Mouse (Mus musculus): Measurements from ENCODE around the gene Vgll4. TPM values are rescaled to one million over a fixed set of nuclear protein-coding genes. Genes with fewer than 3 reads are reported as not detected.
A peak's percentile ranks its signal among the peaks of the same experiment; 100 is the strongest.
"Not testable (repeated sequence)": the region's sequence is repeated elsewhere in the genome, so short reads cannot be mapped to it uniquely, and the experiment has no call there.

Gene Vgll4
- polyA plus RNA-seq, 1 experiment from 2014 or later, result 60.6 TPM

GRCm38 (mm10) chr6:114895191-114895590 lies 74.6 kb downstream of the Vgll4 start:
- ATAC-seq (ENCODE audit: low read depth), result no peak
- no peaks in the 10 kb centered on the region for H3K9me3 ChIP-seq
- no peak overlapping the region for H3K4me3 ChIP-seq

GRCm38 (mm10) chr6:114894548-114895106 lies 75.2 kb downstream of the Vgll4 start:
- Histone ChIP-seq H3K36me3 (no peaks in the 10 kb centered on the region), H3K4me3 (no peak overlapping the region), H3K27me3 (no peaks in the 10 kb centered on the region), H3K4me1 (replicated peaks) (peaks cover 57% of the 10 kb centered on the region), H3K9ac (no peak overlapping the region), H3K4me2 (no peak overlapping the region), H3K9me3 (no peaks in the 10 kb centered on the region), H3K27ac (replicated peaks) (no peak overlapping the region)
- no peak for ATAC-seq (ENCODE audit: low read depth)
- WGBS, result 79% methylated on average over 4 of the region's 4 CpGs

More at GRCm38 (mm10) chr6:114895191-114895590, 74.6 kb downstream of the Vgll4 start:
- no peak overlapping the region for H3K27ac ChIP-seq (replicated peaks)
- no peaks in the 10 kb centered on the region for H3K36me3 ChIP-seq
- WGBS, result 91% methylated on average over 7 of the region's 7 CpGs
- no peak overlapping the region for H3K9ac ChIP-seq
- no peaks in the 10 kb centered on the region for H3K27me3 ChIP-seq
- H3K4me1 ChIP-seq (replicated peaks), result peaks cover 61% of the 10 kb centered on the region
- no peak overlapping the region for H3K4me2 ChIP-seq

- WGBS, result 75% methylated on average over 20 of the region's 20 CpGs
- H3K9ac ChIP-seq, result no peak overlapping the region
- ATAC-seq (ENCODE audit: low read depth), result no peak
- H3K36me3 ChIP-seq, result no peaks in the 10 kb centered on the region
- no peak overlapping the region for H3K4me3 ChIP-seq
- H3K4me2 ChIP-seq, result no peak overlapping the region
- peak overlapping the region; percentile 50; the same call in 1 of the 2 replicates for H3K27ac ChIP-seq (replicated peaks)
- H3K27me3 ChIP-seq, result no peaks in the 10 kb centered on the region
- peaks cover 58% of the 10 kb centered on the region for H3K4me1 ChIP-seq (replicated peaks)
- no peaks in the 10 kb centered on the region for H3K9me3 ChIP-seq
Measured at GRCm38 (mm10) chr6:114893427-114894209, 76.2 kb downstream of the Vgll4 start.

GRCm38 (mm10) chr6:114892363-114892762 lies 77.4 kb downstream of the Vgll4 start:
- H3K9me3 ChIP-seq, result no peaks in the 10 kb centered on the region
- H3K4me2 ChIP-seq, result peak overlapping the region; percentile 34
- no peak overlapping the region for H3K4me3 ChIP-seq
- H3K4me1 ChIP-seq (replicated peaks), result peaks cover 71% of the 10 kb centered on the region
- H3K27me3 ChIP-seq, result no peaks in the 10 kb centered on the region
- ATAC-seq (ENCODE audit: low read depth), result peak; percentile 62
- peak overlapping the region; percentile 50 for H3K27ac ChIP-seq (replicated peaks)
- no peak overlapping the region for H3K9ac ChIP-seq
- WGBS, result 11% methylated on average over 6 of the region's 6 CpGs
- no peaks in the 10 kb centered on the region for H3K36me3 ChIP-seq

GRCm38 (mm10) chr6:114891771-114892170 lies 78.0 kb downstream of the Vgll4 start:
- WGBS, result 60% methylated on average over 12 of the region's 12 CpGs
- Histone ChIP-seq H3K27ac (replicated peaks) (peak overlapping the region; percentile 50), H3K4me2 (no peak overlapping the region), H3K36me3 (no peaks in the 10 kb centered on the region), H3K4me1 (replicated peaks) (peaks cover 77% of the 10 kb centered on the region), H3K9ac (no peak overlapping the region), H3K9me3 (no peaks in the 10 kb centered on the region), H3K4me3 (no peak overlapping the region), H3K27me3 (no peaks in the 10 kb centered on the region)
- no peak for ATAC-seq (ENCODE audit: low read depth)

GRCm38 (mm10) chr6:114891272-114891671 lies 78.5 kb downstream of the Vgll4 start:
- Histone ChIP-seq H3K9me3 (no peaks in the 10 kb centered on the region), H3K36me3 (no peaks in the 10 kb centered on the region), H3K9ac (no peak overlapping the region), H3K4me1 (replicated peaks) (peaks cover 82% of the 10 kb centered on the region), H3K27me3 (no peaks in the 10 kb centered on the region), H3K27ac (replicated peaks) (peak overlapping the region; percentile 50), H3K4me2 (0 out of 2 replicates have a peak overlapping the region, but pooled peaks have one; percentile 9), H3K4me3 (no peak overlapping the region)
- no peak for ATAC-seq (ENCODE audit: low read depth)
- WGBS, result 89% methylated on average over 12 of the region's 12 CpGs

DNA sequence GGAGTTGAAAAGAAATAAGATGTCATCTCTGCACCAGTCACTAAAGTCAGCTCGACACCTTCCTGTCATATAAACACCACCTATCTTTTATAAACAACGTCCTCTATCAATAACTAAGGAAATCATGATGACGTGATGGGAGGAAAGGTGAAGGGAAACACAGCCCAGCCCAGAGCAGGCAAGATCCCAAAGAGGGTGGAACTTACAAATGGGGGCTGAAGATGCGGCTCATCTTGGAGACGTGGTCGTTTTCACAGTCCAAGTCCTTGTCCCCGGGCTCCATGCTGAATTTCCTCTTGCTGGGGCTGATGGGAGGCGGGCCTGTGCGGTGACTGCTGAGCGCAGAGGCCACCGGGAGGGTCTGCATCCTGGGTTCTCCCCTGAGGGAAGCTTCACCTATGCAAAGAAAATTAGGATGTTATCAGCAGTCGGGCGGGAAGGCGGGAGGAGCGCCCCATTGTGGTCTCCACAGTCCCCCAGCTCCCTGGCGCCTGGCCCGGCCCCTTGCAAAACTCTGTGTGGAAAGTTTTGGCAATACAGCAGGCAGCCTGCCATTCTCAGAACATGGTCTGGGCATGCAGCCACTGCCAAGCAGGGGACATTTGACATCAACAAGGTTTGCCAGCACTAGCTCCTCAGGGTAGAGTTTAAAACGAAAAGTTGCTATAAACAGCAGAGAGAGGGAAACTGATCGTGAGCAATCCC lies 79.2 kb downstream of the Vgll4 start:
- Histone ChIP-seq H3K9ac (peak overlapping the region; percentile 17; the same call in 1 of the 2 replicates), H3K36me3 (peaks cover 7% of the 10 kb centered on the region; the same call in 1 of the 2 replicates), H3K27me3 (no peaks in the 10 kb centered on the region), H3K27ac (replicated peaks) (peak overlapping the region; percentile 64; the same call in 1 of the 2 replicates), H3K9me3 (no peaks in the 10 kb centered on the region), H3K4me1 (replicated peaks) (peaks cover 89% of the 10 kb centered on the region), H3K4me2 (peak overlapping the region; percentile 20; the same call in 1 of the 2 replicates), H3K4me3 (no peak overlapping the region)
- no peak; the same call in 1 of the 2 replicates for ATAC-seq (ENCODE audit: low read depth)
- WGBS, result 42% methylated on average over 19 of the region's 19 CpGs

- H3K36me3 ChIP-seq; H3K9ac ChIP-seq; H3K27me3 ChIP-seq; H3K4me3 ChIP-seq; ATAC-seq (ENCODE audit: low read depth); H3K9me3 ChIP-seq: not testable (repeated sequence)
- H3K4me2 ChIP-seq, result 0 out of 2 replicates have a peak overlapping the region, but pooled peaks have one; percentile 20
- peaks cover 93% of the 10 kb centered on the region for H3K4me1 ChIP-seq (replicated peaks)
- peak overlapping the region; percentile 64; the same call in 1 of the 2 replicates for H3K27ac ChIP-seq (replicated peaks)
- 51% methylated on average over 3 of the region's 3 CpGs for WGBS
Measured at GRCm38 (mm10) chr6:114889971-114890370, 79.8 kb downstream of the Vgll4 start.

DNA sequence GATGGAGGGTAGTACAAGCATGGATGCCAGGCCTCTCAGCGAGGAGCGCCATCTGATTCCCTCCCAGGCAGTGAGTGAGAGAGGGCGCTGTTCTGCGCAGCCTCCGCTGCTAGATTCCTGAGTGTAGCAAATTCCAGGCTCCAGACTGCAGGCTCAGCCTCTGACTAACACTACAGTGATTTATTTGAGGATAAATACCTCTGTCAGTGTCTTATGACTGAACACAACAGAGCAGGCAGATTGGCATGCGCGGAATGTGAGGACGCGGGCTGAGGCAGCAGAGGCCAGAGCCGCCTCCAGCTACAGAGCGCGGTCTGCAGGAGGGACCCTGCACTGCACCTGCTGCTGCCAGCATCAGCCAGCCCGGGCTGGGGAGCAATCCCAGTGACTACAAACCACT lies 80.9 kb downstream of the Vgll4 start:
- H3K4me2 ChIP-seq, result 0 out of 2 replicates have a peak overlapping the region, but pooled peaks have one; percentile 7
- ATAC-seq (ENCODE audit: low read depth), result peak; percentile 55
- WGBS, result 7% methylated on average over 13 of the region's 13 CpGs
- H3K27ac ChIP-seq (replicated peaks), result peak overlapping the region; percentile 70
- H3K27me3 ChIP-seq, result no peaks in the 10 kb centered on the region
- peaks cover 95% of the 10 kb centered on the region for H3K4me1 ChIP-seq (replicated peaks)
- H3K9me3 ChIP-seq, result no peaks in the 10 kb centered on the region
- no peak overlapping the region for H3K9ac ChIP-seq
- H3K36me3 ChIP-seq, result peaks cover 7% of the 10 kb centered on the region; the same call in 1 of the 2 replicates
- no peak overlapping the region for H3K4me3 ChIP-seq

- Histone ChIP-seq H3K9me3 (no peaks in the 10 kb centered on the region), H3K9ac (no peak overlapping the region), H3K4me2 (no peak overlapping the region), H3K27me3 (no peaks in the 10 kb centered on the region), H3K4me3 (no peak overlapping the region), H3K27ac (replicated peaks) (no peak overlapping the region; the same call in 1 of the 2 replicates), H3K36me3 (peaks cover 7% of the 10 kb centered on the region; the same call in 1 of the 2 replicates), H3K4me1 (replicated peaks) (peaks cover 95% of the 10 kb centered on the region)
- no peak for ATAC-seq (ENCODE audit: low read depth)
- 60% methylated on average over 11 of the region's 11 CpGs for WGBS
Measured at GRCm38 (mm10) chr6:114886504-114887361, 83.1 kb downstream of the Vgll4 start.

- Histone ChIP-seq H3K36me3 (peaks cover 7% of the 10 kb centered on the region; the same call in 1 of the 2 replicates), H3K4me3 (no peak overlapping the region), H3K27ac (replicated peaks) (no peak overlapping the region; the same call in 1 of the 2 replicates), H3K9ac (no peak overlapping the region), H3K4me2 (no peak overlapping the region), H3K9me3 (no peaks in the 10 kb centered on the region), H3K27me3 (no peaks in the 10 kb centered on the region), H3K4me1 (replicated peaks) (peaks cover 95% of the 10 kb centered on the region)
- 93% methylated on average over 6 of the region's 6 CpGs for WGBS
- ATAC-seq (ENCODE audit: low read depth), result no peak
Measured at GRCm38 (mm10) chr6:114886012-114886411, 83.8 kb downstream of the Vgll4 start.
